Mouse (Mus musculus) midbrain, embryonic 16.5 days (tissue): ENCODE measurements around the gene Ssx2ip. TPM values are rescaled to one million over a fixed set of nuclear protein-coding genes. Genes with fewer than 3 reads are reported as not detected.

ENCODE experiments used
- ATAC-seq: fragments of 200-750 bp; cut with Nextera tagmentation; 2 replicates; pipeline ENCODE4 v1.8.0; 2017; ENCODE audit warnings: moderate TSS enrichment
- H3K27ac ChIP-seq: fragments of 300-500 bp; sonication (generic); 2 replicates; pipeline ENCODE4 v1.5.1; 2014; ENCODE audit warnings: mild to moderate bottlenecking, low read length, mixed read lengths
- H3K27me3 ChIP-seq: fragments of 300-500 bp; sonication (generic); 2 replicates; pipeline ENCODE4 v1.6.1; 2014; ENCODE audit warnings: low read depth, low read length, mixed read lengths; ENCODE audit not compliant: control insufficient read depth, insufficient read depth
- H3K36me3 ChIP-seq: fragments of 300-500 bp; sonication (generic); 2 replicates; pipeline ENCODE4 v1.6.1; 2014; ENCODE audit warnings: mild to moderate bottlenecking, low read length, moderate library complexity, mixed read lengths; ENCODE audit not compliant: control insufficient read depth, insufficient read depth
- H3K4me1 ChIP-seq: fragments of 300-500 bp; sonication (generic); 2 replicates; pipeline ENCODE4 v1.6.1; 2014; ENCODE audit warnings: mild to moderate bottlenecking, low read length, mixed read lengths; ENCODE audit not compliant: control insufficient read depth, insufficient read depth
- H3K4me2 ChIP-seq: fragments of 300-500 bp; sonication (generic); 2 replicates; pipeline ENCODE4 v1.6.1; 2014; ENCODE audit warnings: mild to moderate bottlenecking, low read length, mixed read lengths
- H3K4me3 ChIP-seq: fragments of 300-500 bp; sonication (generic); 2 replicates; pipeline ENCODE4 v1.5.1; 2014; ENCODE audit warnings: low read depth, mild to moderate bottlenecking, low read length, moderate library complexity, mixed read lengths
- H3K9ac ChIP-seq: fragments of 300-500 bp; sonication (generic); 2 replicates; pipeline ENCODE4 v1.6.1; 2014; ENCODE audit warnings: low read depth, low read length, mixed read lengths
- H3K9me3 ChIP-seq: fragments of 300-500 bp; sonication (generic); replicated peaks from 2 replicates; pipeline ENCODE4 v1.6.1; 2014; ENCODE audit warnings: mild to moderate bottlenecking, low read length, mixed read lengths; ENCODE audit not compliant: control insufficient read depth, poor library complexity, severe bottlenecking
- WGBS: fragments of 180-500 bp; shearing (Covaris S2); extraction: QIAGEN DNeasy Blood & Tissue Kit; methylation state at CpG from one replicate; pipeline ENCODE4 v1.1.7; 2014; 5-methylcytosine and 5-hydroxymethylcytosine counted together
- polyA plus RNA-seq: library from polyadenylated mRNA; unstranded; fragments of >200 nt; fragmentation: Nextera tagmentation; extraction: Ambion mirVana; gene quantifications from 2 replicates; pipeline ENCODE4 v1.2.1, GENCODE M21; 2015

The Ssx2ip gene
- polyA plus RNA-seq, 1 experiment from 2014 or later = 18.0 TPM

- no peak overlapping the region for H3K27ac ChIP-seq
- no peak for ATAC-seq
- no peak overlapping the region for H3K4me3 ChIP-seq
- no peak overlapping the region for H3K9ac ChIP-seq
- H3K9me3 ChIP-seq = no peaks in the 10 kb centered on the region
- H3K36me3 ChIP-seq = no peaks in the 10 kb centered on the region
- no peaks in the 10 kb centered on the region for H3K27me3 ChIP-seq
- H3K4me1 ChIP-seq = peaks cover 6% of the 10 kb centered on the region; the same call in 1 of the 2 replicates
- H3K4me2 ChIP-seq = no peak overlapping the region
- WGBS = 94% methylated on average over 3 of the region's 3 CpGs
Observed at GRCm38 (mm10) chr3:146447598-146447997, 43.2 kb downstream of the Ssx2ip start.

GRCm38 (mm10) chr3:146448372-146448771, 43.9 kb downstream of the Ssx2ip start:
- Histone ChIP-seq H3K27ac (no peak overlapping the region), H3K9me3 (no peaks in the 10 kb centered on the region), H3K4me3 (no peak overlapping the region), H3K36me3 (no peaks in the 10 kb centered on the region), H3K4me1 (peaks cover 6% of the 10 kb centered on the region; the same call in 1 of the 2 replicates), H3K27me3 (no peaks in the 10 kb centered on the region), H3K9ac (no peak overlapping the region), H3K4me2 (no peak overlapping the region)
- WGBS = 91% methylated on average over 10 of the region's 10 CpGs
- ATAC-seq = no peak

- H3K27ac ChIP-seq = no peak overlapping the region
- H3K4me1 ChIP-seq = peaks cover 6% of the 10 kb centered on the region; the same call in 1 of the 2 replicates
- no peak for ATAC-seq
- H3K27me3 ChIP-seq = no peaks in the 10 kb centered on the region
- no peak overlapping the region for H3K9ac ChIP-seq
- H3K9me3 ChIP-seq = no peaks in the 10 kb centered on the region
- H3K36me3 ChIP-seq = no peaks in the 10 kb centered on the region
- WGBS = 71% methylated on average over 6 of the region's 6 CpGs
- H3K4me3 ChIP-seq = no peak overlapping the region
- no peak overlapping the region for H3K4me2 ChIP-seq
Observed at GRCm38 (mm10) chr3:146448969-146449368, 44.5 kb downstream of the Ssx2ip start.

- H3K4me3 ChIP-seq = peak within 1 kb of the TSS; percentile 49
- H3K4me2 ChIP-seq = peak within 1 kb of the TSS; percentile 67
- H3K36me3 ChIP-seq = no peaks in the 10 kb centered on the region
- 55% methylated on average over 9 of the region's 9 CpGs for WGBS
- no peaks in the 10 kb centered on the region for H3K27me3 ChIP-seq
- peaks cover 6% of the 10 kb centered on the region; the same call in 1 of the 2 replicates for H3K4me1 ChIP-seq
- H3K9me3 ChIP-seq = no peaks in the 10 kb centered on the region
- peak within 1 kb of the TSS; percentile 69 for H3K27ac ChIP-seq
- H3K9ac ChIP-seq = peak within 1 kb of the TSS; percentile 69
- no peak; the same call in 1 of the 2 replicates for ATAC-seq
Observed at GRCm38 (mm10) chr3:146449745-146450250, 45.4 kb downstream of the Ssx2ip start, which contains the start of gene Ctbs. Gene Ctbs, plus strand, starts transcription at chr3:146449795.

GRCm38 (mm10) chr3:146450371-146450841, 46.0 kb downstream of the Ssx2ip start:
- peak; percentile 99 for ATAC-seq

GRCm38 (mm10) chr3:146451375-146451774, 46.9 kb downstream of the Ssx2ip start:
- no peak for ATAC-seq
- Histone ChIP-seq H3K4me2 (no peak overlapping the region), H3K4me1 (peaks cover 6% of the 10 kb centered on the region; the same call in 1 of the 2 replicates), H3K27ac (no peak overlapping the region), H3K27me3 (no peaks in the 10 kb centered on the region), H3K9ac (no peak overlapping the region), H3K4me3 (no peak overlapping the region), H3K9me3 (no peaks in the 10 kb centered on the region), H3K36me3 (no peaks in the 10 kb centered on the region)
- 60% methylated on average over 5 of the region's 5 CpGs for WGBS

More at GRCm38 (mm10) chr3:146450371-146450841, 46.0 kb downstream of the Ssx2ip start:
- H3K4me2 ChIP-seq = peak overlapping the region; percentile 67
- under 1% methylated on average over 29 of the region's 29 CpGs for WGBS
- H3K27ac ChIP-seq = peak overlapping the region; percentile 69
- H3K27me3 ChIP-seq = no peaks in the 10 kb centered on the region
- H3K4me3 ChIP-seq = peak overlapping the region; percentile 49
- H3K36me3 ChIP-seq = no peaks in the 10 kb centered on the region
- H3K9ac ChIP-seq = peak overlapping the region; percentile 69
- no peaks in the 10 kb centered on the region for H3K9me3 ChIP-seq
- H3K4me1 ChIP-seq = peaks cover 6% of the 10 kb centered on the region; the same call in 1 of the 2 replicates

- no peak overlapping the region for H3K4me3 ChIP-seq
- H3K4me2 ChIP-seq = no peak overlapping the region
- no peak for ATAC-seq
- no peak overlapping the region for H3K27ac ChIP-seq
- H3K4me1 ChIP-seq = no peaks in the 10 kb centered on the region
- 68% methylated on average over 2 of the region's 2 CpGs for WGBS
- no peaks in the 10 kb centered on the region for H3K27me3 ChIP-seq
- no peak overlapping the region for H3K9ac ChIP-seq
- H3K36me3 ChIP-seq = no peaks in the 10 kb centered on the region
- no peaks in the 10 kb centered on the region for H3K9me3 ChIP-seq
Observed at GRCm38 (mm10) chr3:146462939-146463338, 58.5 kb downstream of the Ssx2ip start.

- no peak overlapping the region for H3K27ac ChIP-seq
- H3K36me3 ChIP-seq = no peaks in the 10 kb centered on the region
- no peak overlapping the region for H3K9ac ChIP-seq
- H3K4me1 ChIP-seq = no peaks in the 10 kb centered on the region
- WGBS = 81% methylated on average over 2 of the region's 2 CpGs
- no peak overlapping the region for H3K4me2 ChIP-seq
- no peak overlapping the region for H3K4me3 ChIP-seq
- ATAC-seq = no peak
- no peaks in the 10 kb centered on the region for H3K27me3 ChIP-seq
- no peaks in the 10 kb centered on the region for H3K9me3 ChIP-seq
Observed at GRCm38 (mm10) chr3:146469226-146469625, 64.8 kb downstream of the Ssx2ip start.

- Histone ChIP-seq H3K4me2 (no peak overlapping the region), H3K4me1 (no peaks in the 10 kb centered on the region), H3K36me3 (no peaks in the 10 kb centered on the region), H3K27me3 (no peaks in the 10 kb centered on the region), H3K9me3 (no peaks in the 10 kb centered on the region), H3K4me3 (no peak overlapping the region), H3K9ac (no peak overlapping the region), H3K27ac (no peak overlapping the region)
- 69% methylated on average over 4 of the region's 4 CpGs for WGBS
- ATAC-seq = no peak
Observed at GRCm38 (mm10) chr3:146472657-146473056, 68.2 kb downstream of the Ssx2ip start.
